Mouse (Mus musculus): ENCODE data around the gene Mtfr1l. TPM values are rescaled to one million over a fixed set of nuclear protein-coding genes. Genes with fewer than 3 reads are reported as not detected.
"Not testable (repeated sequence)": the region's sequence is repeated elsewhere in the genome, so short reads cannot be mapped to it uniquely, and the experiment has no call there.

Gene Mtfr1l
- polyA plus RNA-seq, 1 experiment from 2014 or later = 137 TPM

GRCm38 (mm10) chr4:134495546-134495923 lies 39.7 kb downstream of the Mtfr1l start:
- no peak overlapping the region for H3K4me2 ChIP-seq (replicated peaks)
- no peak overlapping the region for H3K27ac ChIP-seq
- no peaks in the 10 kb centered on the region for H3K27me3 ChIP-seq
- WGBS = 65% methylated on average over 5 of the region's 5 CpGs
- H3K4me1 ChIP-seq = peaks cover 29% of the 10 kb centered on the region
- no peak overlapping the region for H3K9ac ChIP-seq
- no peaks in the 10 kb centered on the region for H3K36me3 ChIP-seq
- H3K9me3 ChIP-seq (replicated peaks) = no peaks in the 10 kb centered on the region
- no peak for ATAC-seq (ENCODE audit: low FRiP score)
- no peak overlapping the region for H3K4me3 ChIP-seq

GRCm38 (mm10) chr4:134494780-134495545 lies 40.2 kb downstream of the Mtfr1l start:
- 73% methylated on average over 16 of the region's 16 CpGs for WGBS
- no peak overlapping the region for H3K4me3 ChIP-seq
- no peaks in the 10 kb centered on the region for H3K27me3 ChIP-seq
- H3K4me2 ChIP-seq (replicated peaks) = no peak overlapping the region
- no peak overlapping the region for H3K9ac ChIP-seq
- no peaks in the 10 kb centered on the region for H3K36me3 ChIP-seq
- no peaks in the 10 kb centered on the region for H3K9me3 ChIP-seq (replicated peaks)
- ATAC-seq (ENCODE audit: low FRiP score) = no peak
- H3K4me1 ChIP-seq = peaks cover 29% of the 10 kb centered on the region
- H3K27ac ChIP-seq = no peak overlapping the region

GRCm38 (mm10) chr4:134494161-134494560 lies 41.0 kb downstream of the Mtfr1l start:
- H3K27me3 ChIP-seq; H3K4me2 ChIP-seq (replicated peaks); H3K9me3 ChIP-seq (replicated peaks); H3K9ac ChIP-seq; H3K4me3 ChIP-seq; H3K36me3 ChIP-seq; H3K27ac ChIP-seq; ATAC-seq (ENCODE audit: low FRiP score): not testable (repeated sequence)
- peaks cover 29% of the 10 kb centered on the region for H3K4me1 ChIP-seq
- WGBS = 88% methylated on average over 6 of the region's 6 CpGs

- Histone ChIP-seq H3K9me3 (replicated peaks) (no peaks in the 10 kb centered on the region), H3K4me2 (replicated peaks) (no peak overlapping the region), H3K27me3 (no peaks in the 10 kb centered on the region), H3K4me1 (peaks cover 13% of the 10 kb centered on the region), H3K36me3 (no peaks in the 10 kb centered on the region), H3K4me3 (no peak overlapping the region), H3K9ac (no peak overlapping the region), H3K27ac (no peak overlapping the region)
- ATAC-seq (ENCODE audit: low FRiP score) = no peak
- whole genome bisulfite sequencing = 83% methylated on average over 6 of the region's 6 CpGs
These were observed 43.5 kb downstream of the Mtfr1l start for GRCm38 (mm10) chr4:134491716-134492115.

DNA sequence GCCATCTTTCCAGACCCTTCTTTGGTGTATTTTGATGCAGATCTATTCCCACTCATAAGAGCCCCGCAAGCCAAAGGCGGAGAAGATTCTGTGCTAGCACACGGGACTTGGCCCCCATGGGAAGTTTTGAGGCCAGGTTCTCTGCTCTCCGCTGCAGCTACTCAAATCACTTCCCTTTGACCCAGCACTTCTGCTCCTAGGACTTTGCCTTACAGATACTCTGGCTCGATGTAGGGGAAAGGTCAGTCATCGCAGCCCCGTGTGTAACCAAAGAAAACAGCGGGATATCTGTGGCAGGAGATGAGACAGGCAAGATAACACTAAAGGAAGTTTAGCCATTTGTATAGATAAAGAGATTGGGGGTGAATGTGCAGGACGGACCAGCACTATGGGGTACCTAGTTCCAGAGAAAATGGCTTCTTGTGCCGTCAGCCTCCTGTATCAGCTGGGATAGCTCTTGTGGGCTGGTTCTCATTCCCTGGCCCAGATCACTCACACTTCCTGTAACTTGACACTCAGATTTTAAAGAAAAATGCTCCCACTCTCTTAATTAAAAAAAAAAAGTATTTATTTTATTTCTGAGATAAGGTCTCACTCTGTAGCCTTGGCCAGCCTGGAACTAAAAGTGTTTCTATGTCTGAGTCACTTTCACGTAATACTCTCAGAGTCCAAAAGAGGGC lies 45.1 kb downstream of the Mtfr1l start:
- no peak overlapping the region for H3K4me3 ChIP-seq
- H3K4me2 ChIP-seq (replicated peaks) = no peak overlapping the region
- no peaks in the 10 kb centered on the region for H3K27me3 ChIP-seq
- ATAC-seq (ENCODE audit: low FRiP score) = no peak
- no peak overlapping the region for H3K27ac ChIP-seq
- no peaks in the 10 kb centered on the region for H3K36me3 ChIP-seq
- H3K9ac ChIP-seq = no peak overlapping the region
- no peaks in the 10 kb centered on the region for H3K9me3 ChIP-seq (replicated peaks)
- WGBS = 91% methylated on average over 11 of the region's 11 CpGs
- H3K4me1 ChIP-seq = 0 out of 2 replicates have a peak, but pooled peaks cover 3% of the 10 kb centered on the region

- H3K4me2 ChIP-seq (replicated peaks) = no peak overlapping the region
- no peaks in the 10 kb centered on the region for H3K27me3 ChIP-seq
- no peak overlapping the region for H3K4me3 ChIP-seq
- ATAC-seq (ENCODE audit: low FRiP score) = no peak
- 0 out of 2 replicates have a peak, but pooled peaks cover 3% of the 10 kb centered on the region for H3K4me1 ChIP-seq
- H3K9ac ChIP-seq = no peak overlapping the region
- no peaks in the 10 kb centered on the region for H3K36me3 ChIP-seq
- no peak overlapping the region for H3K27ac ChIP-seq
- 94% methylated on average over 5 of the region's 5 CpGs for whole genome bisulfite sequencing
- no peaks in the 10 kb centered on the region for H3K9me3 ChIP-seq (replicated peaks)
These were observed 47.0 kb downstream of the Mtfr1l start for GRCm38 (mm10) chr4:134488211-134488610.

DNA sequence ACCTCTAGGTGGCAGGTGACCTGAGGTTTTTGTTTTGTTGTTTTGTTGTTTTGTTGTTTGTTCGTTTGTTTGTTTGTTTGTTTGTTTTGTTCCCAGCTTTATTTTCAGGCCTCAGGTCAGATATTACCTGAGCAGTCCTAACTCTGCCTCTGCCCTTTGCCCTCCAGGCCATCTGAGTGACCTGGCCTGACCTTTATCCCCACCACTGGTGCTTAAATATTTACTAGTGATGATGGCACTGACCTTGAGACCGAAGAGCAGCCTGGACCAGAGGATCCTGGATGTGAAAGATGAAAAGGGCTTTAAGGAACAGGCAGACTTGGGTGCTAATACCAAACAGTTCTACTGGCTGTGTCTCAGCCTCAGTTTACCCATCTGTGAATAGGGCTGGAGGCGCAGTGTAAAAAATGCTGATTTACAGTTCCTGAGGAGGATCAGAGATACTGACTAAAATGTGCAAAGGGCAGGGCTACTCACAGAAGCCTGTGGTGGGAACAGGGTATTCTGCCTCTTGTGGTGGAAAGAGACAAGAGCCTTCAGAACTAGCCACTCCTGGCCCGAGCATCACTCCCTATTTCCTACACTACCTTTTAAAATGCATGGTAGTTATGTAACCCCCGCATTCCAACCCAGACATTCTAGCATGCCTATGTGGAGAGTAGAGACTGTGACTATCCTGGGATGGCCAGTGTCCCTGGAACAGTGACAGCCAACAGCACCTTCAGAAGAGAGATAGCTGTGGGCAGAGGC lies 49.9 kb downstream of the Mtfr1l start:
- Histone ChIP-seq H3K4me2 (replicated peaks) (no peak overlapping the region), H3K27me3 (peaks cover 3% of the 10 kb centered on the region; the same call in 1 of the 2 replicates), H3K4me3 (no peak overlapping the region), H3K9ac (no peak overlapping the region), H3K9me3 (replicated peaks) (no peaks in the 10 kb centered on the region), H3K4me1 (no peaks in the 10 kb centered on the region), H3K36me3 (no peaks in the 10 kb centered on the region), H3K27ac (no peak overlapping the region)
- no peak for ATAC-seq (ENCODE audit: low FRiP score)
- 88% methylated on average over 5 of the region's 5 CpGs for WGBS

DNA sequence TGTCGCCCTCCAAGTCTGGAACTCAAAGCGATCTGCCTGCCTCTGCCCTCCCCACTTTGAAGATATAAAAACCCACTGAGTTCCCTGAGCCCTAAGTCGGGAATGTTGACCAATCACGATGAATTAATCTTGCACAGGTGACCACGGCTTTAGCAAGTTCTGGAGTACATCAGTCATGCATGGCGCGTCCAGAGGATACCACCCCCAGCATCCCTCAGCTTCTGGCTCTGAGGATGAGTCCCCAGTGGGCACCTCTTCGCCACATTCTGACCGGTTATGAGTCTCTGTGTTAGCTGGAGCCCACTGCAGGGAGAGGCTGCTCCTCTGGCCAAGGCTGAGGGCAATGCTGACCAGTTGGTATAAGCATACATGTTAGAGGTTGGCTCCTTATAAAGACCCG lies 51.0 kb downstream of the Mtfr1l start:
- no peaks in the 10 kb centered on the region for H3K36me3 ChIP-seq
- peaks cover 3% of the 10 kb centered on the region; the same call in 1 of the 2 replicates for H3K27me3 ChIP-seq
- no peaks in the 10 kb centered on the region for H3K9me3 ChIP-seq (replicated peaks)
- H3K4me2 ChIP-seq (replicated peaks) = no peak overlapping the region
- no peaks in the 10 kb centered on the region for H3K4me1 ChIP-seq
- no peak overlapping the region for H3K9ac ChIP-seq
- no peak overlapping the region for H3K27ac ChIP-seq
- ATAC-seq (ENCODE audit: low FRiP score) = no peak
- no peak overlapping the region for H3K4me3 ChIP-seq
- 81% methylated on average over 10 of the region's 10 CpGs for WGBS

GRCm38 (mm10) chr4:134483696-134484095 lies 51.5 kb downstream of the Mtfr1l start:
- Histone ChIP-seq H3K27ac (no peak overlapping the region), H3K36me3 (no peaks in the 10 kb centered on the region), H3K4me1 (no peaks in the 10 kb centered on the region), H3K27me3 (peaks cover 3% of the 10 kb centered on the region; the same call in 1 of the 2 replicates), H3K4me2 (replicated peaks) (no peak overlapping the region), H3K4me3 (no peak overlapping the region), H3K9me3 (replicated peaks) (no peaks in the 10 kb centered on the region), H3K9ac (no peak overlapping the region)
- 53% methylated on average over 6 of the region's 6 CpGs for WGBS
- no peak for ATAC-seq (ENCODE audit: low FRiP score)

DNA sequence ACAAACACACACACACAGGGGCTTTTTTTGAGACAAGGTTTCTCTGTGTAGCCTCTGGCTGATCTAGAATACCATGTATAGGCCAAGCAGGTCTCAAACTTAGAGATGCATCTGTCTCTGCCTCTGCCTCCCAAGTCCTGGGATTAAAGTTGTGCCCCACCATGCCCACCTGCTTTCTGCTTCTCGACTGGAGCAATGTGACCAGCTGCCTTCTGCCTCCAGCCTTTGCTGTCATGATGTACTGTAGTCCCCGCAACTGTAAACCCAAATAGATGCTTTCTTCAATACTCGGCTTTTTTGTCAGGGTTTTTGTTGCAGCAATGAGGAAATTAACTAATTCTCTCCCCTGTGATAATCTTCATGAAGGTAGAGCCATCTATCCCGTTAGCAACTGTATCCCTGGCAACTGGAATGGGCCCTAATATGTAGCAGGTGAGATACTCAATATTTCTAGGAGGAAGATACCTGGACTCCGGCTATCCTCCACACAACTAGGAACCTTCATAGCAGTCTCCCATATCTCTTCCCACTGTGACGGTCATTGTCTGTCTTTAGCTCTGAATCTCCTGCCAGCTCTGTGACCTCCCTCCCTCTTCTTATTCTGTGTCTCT lies 52.0 kb downstream of the Mtfr1l start:
- H3K36me3 ChIP-seq = no peaks in the 10 kb centered on the region
- no peak overlapping the region for H3K9ac ChIP-seq
- no peak overlapping the region for H3K4me3 ChIP-seq
- no peaks in the 10 kb centered on the region for H3K9me3 ChIP-seq (replicated peaks)
- WGBS = 72% methylated on average over 6 of the region's 6 CpGs
- no peaks in the 10 kb centered on the region for H3K4me1 ChIP-seq
- H3K27me3 ChIP-seq = peaks cover 3% of the 10 kb centered on the region; the same call in 1 of the 2 replicates
- no peak overlapping the region for H3K4me2 ChIP-seq (replicated peaks)
- H3K27ac ChIP-seq = no peak overlapping the region
- no peak for ATAC-seq (ENCODE audit: low FRiP score)

DNA sequence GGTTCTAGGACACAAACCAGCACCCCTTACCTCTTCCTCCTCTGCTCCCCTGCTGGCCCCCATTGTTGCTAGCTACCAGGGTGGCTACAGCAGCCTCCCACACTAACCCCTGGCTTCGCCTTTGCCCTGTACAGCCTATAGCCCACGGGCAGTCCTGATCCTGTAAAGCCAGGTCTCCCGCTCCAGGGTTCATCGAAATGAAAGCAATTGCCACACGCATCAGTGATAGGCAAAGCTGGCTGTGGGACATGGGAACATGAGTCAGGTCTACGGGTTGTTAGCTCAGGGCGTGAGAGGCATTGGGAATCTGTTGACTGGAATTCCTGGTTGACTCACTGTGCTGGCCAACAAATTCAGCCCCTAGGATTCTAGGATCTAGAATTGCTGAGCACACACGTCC lies 52.7 kb downstream of the Mtfr1l start:
- Histone ChIP-seq H3K27ac (no peak overlapping the region), H3K4me2 (replicated peaks) (no peak overlapping the region), H3K4me1 (no peaks in the 10 kb centered on the region), H3K27me3 (peaks cover 3% of the 10 kb centered on the region; the same call in 1 of the 2 replicates), H3K36me3 (no peaks in the 10 kb centered on the region), H3K4me3 (no peak overlapping the region), H3K9me3 (replicated peaks) (no peaks in the 10 kb centered on the region), H3K9ac (no peak overlapping the region)
- 83% methylated on average over 8 of the region's 8 CpGs for WGBS
- ATAC-seq (ENCODE audit: low FRiP score) = no peak

DNA sequence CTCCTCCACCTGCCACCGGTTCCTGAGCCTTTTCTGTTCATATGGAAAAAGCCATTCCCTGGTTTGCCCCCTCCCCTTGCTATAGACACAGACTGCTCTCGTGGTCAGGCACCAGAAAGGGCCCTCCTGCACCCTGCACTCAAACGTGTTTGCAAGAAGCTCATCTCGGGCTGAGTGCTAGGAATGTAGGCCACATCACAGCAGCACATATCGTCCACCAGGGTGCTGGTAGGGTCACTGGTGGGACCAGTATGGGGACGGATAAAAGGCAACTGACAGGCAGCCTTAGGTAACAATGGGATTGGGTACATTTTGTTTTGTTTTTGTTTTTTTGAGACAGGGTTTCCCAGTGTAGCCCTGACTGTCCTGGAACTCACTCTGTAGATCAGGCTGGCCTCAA lies 53.9 kb downstream of the Mtfr1l start:
- 64% methylated on average over 6 of the region's 6 CpGs for whole genome bisulfite sequencing
- Histone ChIP-seq H3K36me3 (peaks cover 9% of the 10 kb centered on the region), H3K9me3 (replicated peaks) (no peaks in the 10 kb centered on the region), H3K27ac (no peak overlapping the region), H3K27me3 (peaks cover 3% of the 10 kb centered on the region; the same call in 1 of the 2 replicates), H3K9ac (no peak overlapping the region), H3K4me3 (no peak overlapping the region), H3K4me2 (replicated peaks) (no peak overlapping the region), H3K4me1 (no peaks in the 10 kb centered on the region)
- no peak for ATAC-seq (ENCODE audit: low FRiP score)

Data from hindbrain, embryonic 12.5 days (tissue).